Mouse (Mus musculus) heart, adult 2 months (tissue): ENCODE data around the gene Lsm14b. TPM values are rescaled to one million over a fixed set of nuclear protein-coding genes. Genes with fewer than 3 reads are reported as not detected.

Experiments
- DNase-seq, 2 experiments: peaks; one replicate each; pipeline ENCODE4 v3.0.0; 2021
- H3K27ac ChIP-seq: fragments of 200-600 bp; 2 replicates; pipeline ENCODE4 v1.8.1; 2022
- H3K27me3 ChIP-seq: fragments of 200-500 bp; 2 replicates; pipeline ENCODE4 v1.6.1; 2012; ENCODE audit warnings: mild to moderate bottlenecking, low read length, inconsistent platforms, mixed read lengths; ENCODE audit not compliant: control insufficient read depth, insufficient read depth
- H3K36me3 ChIP-seq: fragments of 200-500 bp; 2 replicates; pipeline ENCODE4 v1.6.1; 2012; ENCODE audit warnings: low read length, inconsistent platforms; ENCODE audit not compliant: control insufficient read depth, insufficient read depth
- H3K4me1 ChIP-seq: fragments of 200-500 bp; 2 replicates; pipeline ENCODE4 v1.6.1; 2011; ENCODE audit warnings: low read length; ENCODE audit not compliant: control insufficient read depth, insufficient read depth
- H3K4me3 ChIP-seq: fragments of 200-600 bp; 2 replicates; pipeline ENCODE4 v1.8.1; 2022
- H3K79me2 ChIP-seq: fragments of 200-500 bp; replicated peaks from 2 replicates; pipeline ENCODE4 v1.6.1; 2012; ENCODE audit warnings: mild to moderate bottlenecking, inconsistent platforms, low read length, moderate library complexity, mixed read lengths; ENCODE audit not compliant: control insufficient read depth, insufficient read depth
- H3K9ac ChIP-seq: fragments of 200-500 bp; 2 replicates; pipeline ENCODE4 v1.6.1; 2012; ENCODE audit warnings: low read depth, mild to moderate bottlenecking, control low read depth, inconsistent platforms, low read length, mixed read lengths
- CTCF ChIP-seq: fragments of 200-600 bp; IDR thresholded peaks from 2 replicates; pipeline ENCODE4 v1.8.1; 2022; ENCODE audit warnings: antibody characterized with exemption, mild to moderate bottlenecking, moderate library complexity
- EP300 ChIP-seq: fragments of 200-500 bp; IDR thresholded peaks from 2 replicates; pipeline ENCODE4 v1.6.1; 2011; ENCODE audit warnings: low read depth, low read length, control low read depth; ENCODE audit not compliant: insufficient read depth
- POLR2A ChIP-seq: fragments of 200-500 bp; IDR thresholded peaks from 2 replicates; pipeline ENCODE4 v1.6.1; 2011; ENCODE audit warnings: mild to moderate bottlenecking, low read depth, low read length, control low read depth; ENCODE audit not compliant: insufficient read depth
- WGBS: fragments of 180-500 bp; shearing (Covaris S2); methylation state at CpG from one replicate; pipeline ENCODE4 v1.1.7; 2018; 5-methylcytosine and 5-hydroxymethylcytosine counted together
- intact Hi-C: fragments of 180-260 bp; cut with DNase I; formaldehyde crosslinking; loops from one replicate; pipeline ENCODE4 v1.15.1; 2025
- polyA plus RNA-seq: library from polyadenylated mRNA; depleted of rRNA; stranded (reverse); fragments of >200 nt; gene quantifications from 2 replicates; pipeline ENCODE4 v1.2.3, GENCODE M21; 2012
- total RNA-seq, 2 experiments: library from RNA; stranded (reverse); gene quantifications; 2 replicates each; pipeline ENCODE4 v1.2.3; 2021

Gene Lsm14b
- total and polyA plus RNA-seq, 3 experiments: 41.2 to 71.4 (median 60.1) TPM

GRCm38 (mm10) chr2:180031270-180031669, 6.5 kb downstream of the Lsm14b start:
- no peaks in the 10 kb centered on the region for H3K79me2 ChIP-seq
- H3K4me1 ChIP-seq: peaks cover 5% of the 10 kb centered on the region
- no peaks in the 10 kb centered on the region for H3K27me3 ChIP-seq
- H3K36me3 ChIP-seq: no peaks in the 10 kb centered on the region
- intact Hi-C loops: no loop called here
- H3K9ac ChIP-seq: no peak overlapping the region
- TF ChIP-seq POLR2A (no peak), CTCF (no peak), EP300 (no peak)
- no peak overlapping the region for H3K27ac ChIP-seq
- no peak for DNase-seq
- no peak overlapping the region for H3K4me3 ChIP-seq
- WGBS: 70% methylated on average over 6 of the region's 6 CpGs

GRCm38 (mm10) chr2:180032925-180033324, 8.1 kb downstream of the Lsm14b start:
- DNase-seq: no peak
- no peaks in the 10 kb centered on the region for H3K36me3 ChIP-seq

GRCm38 (mm10) chr2:180033956-180034355, 9.2 kb downstream of the Lsm14b start:
- Histone ChIP-seq H3K4me1 (peaks cover 3% of the 10 kb centered on the region), H3K9ac (no peak overlapping the region), H3K27me3 (no peaks in the 10 kb centered on the region), H3K79me2 (no peaks in the 10 kb centered on the region; the same call in 1 of the 2 replicates), H3K27ac (no peak overlapping the region), H3K36me3 (no peaks in the 10 kb centered on the region), H3K4me3 (no peak overlapping the region)
- WGBS: 60% methylated on average over 3 of the region's 3 CpGs
- intact Hi-C loops: no loop called here
- no peak for DNase-seq
- TF ChIP-seq EP300 (no peak), CTCF (no peak), POLR2A (no peak)

More at GRCm38 (mm10) chr2:180032925-180033324, 8.1 kb downstream of the Lsm14b start:
- TF ChIP-seq CTCF: no peak
- no peak for TF ChIP-seq POLR2A
- TF ChIP-seq EP300: no peak
- Histone ChIP-seq H3K79me2 (no peaks in the 10 kb centered on the region), H3K27ac (no peak overlapping the region), H3K9ac (no peak overlapping the region), H3K27me3 (no peaks in the 10 kb centered on the region), H3K4me3 (no peak overlapping the region), H3K4me1 (peaks cover 3% of the 10 kb centered on the region)
- intact Hi-C loops: no loop called here
- 13% methylated on average over 3 of the region's 3 CpGs for WGBS

GRCm38 (mm10) chr2:180034753-180035152, 10.0 kb downstream of the Lsm14b start:
- no peak for TF ChIP-seq EP300
- TF ChIP-seq POLR2A: no peak
- TF ChIP-seq CTCF: no peak
- intact Hi-C loops: no loop called here
- 73% methylated on average over 5 of the region's 5 CpGs for WGBS
- H3K27me3 ChIP-seq: no peaks in the 10 kb centered on the region
- H3K4me3 ChIP-seq: no peak overlapping the region
- DNase-seq: no peak
- H3K79me2 ChIP-seq: no peaks in the 10 kb centered on the region; the same call in 1 of the 2 replicates
- H3K4me1 ChIP-seq: peaks cover 3% of the 10 kb centered on the region
- H3K9ac ChIP-seq: no peak overlapping the region
- no peak overlapping the region for H3K27ac ChIP-seq
- no peaks in the 10 kb centered on the region for H3K36me3 ChIP-seq

GRCm38 (mm10) chr2:180040406-180040805, 15.6 kb downstream of the Lsm14b start:
- no peak overlapping the region for H3K4me3 ChIP-seq
- intact Hi-C loops: no loop called here
- TF ChIP-seq CTCF (no peak), POLR2A (no peak)

GRCm38 (mm10) chr2:180041577-180042255, 16.9 kb downstream of the Lsm14b start:
- H3K27ac ChIP-seq: peak overlapping the region; percentile 95
- under 1% methylated on average over 65 of the region's 66 CpGs for WGBS
- no peaks in the 10 kb centered on the region for H3K36me3 ChIP-seq
- H3K4me3 ChIP-seq: peak overlapping the region; percentile 73
- peaks cover 4% of the 10 kb centered on the region for H3K79me2 ChIP-seq
- H3K27me3 ChIP-seq: no peaks in the 10 kb centered on the region
- H3K4me1 ChIP-seq: peaks cover 6% of the 10 kb centered on the region
- peak; percentile 54 to 59 for DNase-seq
- intact Hi-C loops: loop anchor here (1.0 kb wide), 2 partner anchors 16 to 64 kb away; no protein-coding TSS in a partner anchor
- TF ChIP-seq POLR2A (no peak), CTCF (no peak), EP300 (no peak)
- H3K9ac ChIP-seq: peak overlapping the region; percentile 97

More at GRCm38 (mm10) chr2:180040406-180040805, 15.6 kb downstream of the Lsm14b start:
- Histone ChIP-seq H3K4me1 (peaks cover 6% of the 10 kb centered on the region), H3K27me3 (no peaks in the 10 kb centered on the region), H3K36me3 (no peaks in the 10 kb centered on the region), H3K27ac (no peak overlapping the region), H3K79me2 (peaks cover 4% of the 10 kb centered on the region), H3K9ac (no peak overlapping the region)
- DNase-seq: no peak
- 35% methylated on average over 6 of the region's 6 CpGs for WGBS
